Mouse (Mus musculus): ENCODE results near the gene Lpcat1. TPM values are rescaled to one million over a fixed set of nuclear protein-coding genes. Genes with fewer than 3 reads are reported as not detected.

The Lpcat1 gene
- polyA plus RNA-seq, 1 experiment from 2014 or later: 39.4 TPM

DNA sequence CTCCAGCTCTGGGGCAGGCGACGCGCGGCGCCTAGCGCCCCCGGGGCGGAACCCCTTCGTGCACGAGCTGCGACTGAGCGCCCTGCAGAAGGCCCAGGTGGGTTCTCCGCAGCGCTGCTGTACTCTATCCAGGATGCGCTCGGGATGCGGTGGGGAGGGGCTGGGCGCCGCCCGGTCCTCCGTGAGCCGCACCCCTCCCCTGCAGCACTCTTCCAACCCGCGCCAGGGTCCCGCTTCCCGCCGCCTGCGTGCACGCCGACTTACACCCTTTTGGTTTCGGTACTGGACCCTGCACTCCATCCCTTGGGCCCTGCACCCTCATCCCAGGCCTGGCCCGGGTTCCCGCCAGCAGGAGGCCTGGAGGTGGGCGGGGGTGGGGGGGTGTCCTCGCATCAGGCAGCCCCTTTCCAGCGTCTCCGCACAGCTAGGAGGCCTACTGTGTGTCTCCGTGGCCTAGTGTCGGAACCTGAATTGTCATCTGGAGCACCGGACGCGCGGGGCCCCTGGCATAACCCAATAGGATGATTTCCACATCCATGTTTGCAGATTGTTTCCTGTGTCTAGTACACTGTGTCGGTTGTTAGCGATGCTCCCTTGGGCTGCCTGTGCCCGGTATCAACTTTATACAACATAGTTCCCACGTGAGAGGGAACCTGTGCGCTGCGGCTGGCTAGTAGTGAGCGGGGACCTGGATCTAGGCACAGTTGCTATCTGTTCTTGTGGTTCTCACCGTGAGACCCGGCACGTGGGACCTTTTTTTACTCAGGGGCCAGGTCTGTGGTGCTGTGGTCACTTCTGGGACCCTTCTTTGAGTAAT, 632 bp downstream of the Lpcat1 start:
- peak overlapping the region; percentile 98 for H3K27ac ChIP-seq (replicated peaks; ENCODE audit: low read depth, low read length)
- DNase-seq (ENCODE audit: low spot score) (peak; percentile 16), ATAC-seq (ENCODE audit: low read depth) (peak; percentile 90)
- no peaks in the 10 kb centered on the region for H3K27me3 ChIP-seq (replicated peaks; ENCODE audit: control insufficient read depth, insufficient read depth, low read length)
- no peaks in the 10 kb centered on the region for H3K36me3 ChIP-seq (ENCODE audit: control insufficient read depth, insufficient read depth, low read length)
- WGBS: under 1% methylated on average over 31 of the region's 53 CpGs
- H3K4me2 ChIP-seq (ENCODE audit: low read depth, low read length): peak overlapping the region; percentile 91
- peak overlapping the region; percentile 93 for H3K9ac ChIP-seq (ENCODE audit: low read depth, low read length)
- no peaks in the 10 kb centered on the region for H3K9me3 ChIP-seq (ENCODE audit: control insufficient read depth, low read length)
- H3K4me1 ChIP-seq (ENCODE audit: control insufficient read depth, insufficient read depth, low read length): peaks cover 18% of the 10 kb centered on the region
- H3K4me3 ChIP-seq (ENCODE audit: low read depth, low read length): peak overlapping the region; percentile 94

DNA sequence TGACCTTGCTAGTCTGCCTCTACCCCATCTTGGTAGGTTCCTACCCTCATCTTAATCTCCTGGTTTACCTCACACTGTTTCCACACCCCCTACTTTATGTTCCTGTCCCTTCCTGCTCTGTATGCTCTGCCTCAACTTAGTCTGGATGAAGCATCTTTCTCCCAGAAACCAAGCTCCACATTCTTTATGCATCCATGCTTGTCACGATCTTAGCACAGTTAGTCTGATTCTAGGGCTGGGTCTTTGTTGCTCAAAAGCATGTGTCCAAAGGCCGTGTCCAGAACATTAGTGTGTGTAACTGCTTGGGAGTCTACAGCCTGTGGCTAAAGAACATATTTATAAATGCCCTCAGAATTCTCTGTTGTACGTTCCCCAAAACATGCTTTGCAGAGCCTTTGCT, 1.8 kb downstream of the Lpcat1 start:
- H3K27me3 ChIP-seq (replicated peaks; ENCODE audit: control insufficient read depth, insufficient read depth, low read length): no peaks in the 10 kb centered on the region
- peak overlapping the region; percentile 93 for H3K9ac ChIP-seq (ENCODE audit: low read depth, low read length)
- no peaks in the 10 kb centered on the region for H3K9me3 ChIP-seq (ENCODE audit: control insufficient read depth, low read length)
- WGBS: 59% methylated on average over 3 of the region's 3 CpGs
- H3K36me3 ChIP-seq (ENCODE audit: control insufficient read depth, insufficient read depth, low read length): no peaks in the 10 kb centered on the region
- ATAC-seq (ENCODE audit: low read depth) (no peak), DNase-seq (ENCODE audit: low spot score) (no peak)
- peak overlapping the region; percentile 94; the same call in 1 of the 2 replicates for H3K4me3 ChIP-seq (ENCODE audit: low read depth, low read length)
- H3K4me1 ChIP-seq (ENCODE audit: control insufficient read depth, insufficient read depth, low read length): peaks cover 18% of the 10 kb centered on the region
- H3K4me2 ChIP-seq (ENCODE audit: low read depth, low read length): peak overlapping the region; percentile 91
- H3K27ac ChIP-seq (replicated peaks; ENCODE audit: low read depth, low read length): no peak overlapping the region

DNA sequence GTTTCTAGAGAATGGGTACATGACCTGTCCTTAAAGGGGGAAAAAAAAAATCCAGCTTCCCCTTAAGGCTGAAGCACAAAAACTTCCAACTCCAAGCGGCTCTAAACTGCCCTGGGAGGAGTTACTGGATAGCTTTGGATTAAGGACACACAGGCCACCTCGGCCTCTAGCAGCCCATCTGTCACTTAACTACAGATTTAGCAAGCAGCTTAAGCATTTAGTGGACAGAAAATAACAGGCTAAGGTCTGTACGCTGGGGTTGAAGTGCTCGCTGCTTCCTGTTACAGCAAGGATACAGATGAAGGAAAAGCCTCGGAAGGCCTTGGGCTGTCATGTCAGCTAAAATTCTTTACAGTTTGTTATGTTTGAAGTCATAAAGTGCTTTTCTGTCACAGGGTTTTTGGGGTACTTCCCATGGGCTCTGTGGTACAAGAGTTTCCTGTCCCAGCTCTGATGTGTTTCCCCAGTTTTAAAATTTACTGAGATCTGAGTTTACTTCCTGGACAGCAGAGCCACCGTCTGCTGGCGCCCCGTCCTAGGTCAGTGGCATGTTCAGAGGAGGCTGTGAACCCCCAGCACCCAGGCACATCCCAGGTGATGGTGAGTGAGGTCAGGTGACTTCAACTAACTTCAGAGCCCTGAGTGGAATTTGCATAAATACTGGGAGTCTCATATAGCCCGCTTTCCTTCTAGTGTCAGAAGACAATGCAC, 2.4 kb downstream of the Lpcat1 start:
- no peaks in the 10 kb centered on the region for H3K9me3 ChIP-seq (ENCODE audit: control insufficient read depth, low read length)
- H3K4me1 ChIP-seq (ENCODE audit: control insufficient read depth, insufficient read depth, low read length): peaks cover 18% of the 10 kb centered on the region
- ATAC-seq (ENCODE audit: low read depth): no peak
- no peaks in the 10 kb centered on the region for H3K27me3 ChIP-seq (replicated peaks; ENCODE audit: control insufficient read depth, insufficient read depth, low read length)
- WGBS: 67% methylated on average over 9 of the region's 9 CpGs
- no peak overlapping the region for H3K4me3 ChIP-seq (ENCODE audit: low read depth, low read length)
- no peak overlapping the region for H3K27ac ChIP-seq (replicated peaks; ENCODE audit: low read depth, low read length)
- DNase-seq (ENCODE audit: low spot score): peak; percentile 18
- H3K4me2 ChIP-seq (ENCODE audit: low read depth, low read length): peak overlapping the region; percentile 91
- no peaks in the 10 kb centered on the region for H3K36me3 ChIP-seq (ENCODE audit: control insufficient read depth, insufficient read depth, low read length)
- peak overlapping the region; percentile 93; the same call in 1 of the 2 replicates for H3K9ac ChIP-seq (ENCODE audit: low read depth, low read length)

- H3K36me3 ChIP-seq (ENCODE audit: control insufficient read depth, insufficient read depth, low read length): no peaks in the 10 kb centered on the region
- ATAC-seq (ENCODE audit: low read depth): no peak
- 72% methylated on average over 3 of the region's 3 CpGs for WGBS
Observed at GRCm38 (mm10) chr13:73472481-73472880, 5.5 kb downstream of the Lpcat1 start.

DNA sequence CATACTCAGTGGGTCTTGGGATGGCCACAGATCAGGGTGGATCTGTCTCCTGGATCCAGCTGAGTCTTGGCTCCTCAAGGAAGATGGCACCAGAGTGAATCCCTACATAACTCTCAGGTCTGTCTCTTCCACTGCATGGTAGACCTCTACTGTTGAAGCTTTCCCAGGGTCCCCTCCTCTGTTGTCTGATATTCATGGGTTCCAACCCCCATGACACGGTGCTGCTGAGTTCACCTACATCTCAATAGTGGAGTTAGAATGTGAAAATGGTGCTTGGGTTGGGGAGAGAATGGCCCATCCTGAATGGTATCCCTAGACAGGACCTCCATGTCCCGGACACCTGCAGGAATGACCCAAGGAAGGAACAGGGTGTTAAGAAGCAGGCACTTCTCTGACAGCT, 6.7 kb downstream of the Lpcat1 start:
- DNase-seq (ENCODE audit: low spot score) (no peak), ATAC-seq (ENCODE audit: low read depth) (no peak)
- H3K27ac ChIP-seq (replicated peaks; ENCODE audit: low read depth, low read length): no peak overlapping the region
- H3K4me3 ChIP-seq (ENCODE audit: low read depth, low read length): no peak overlapping the region
- no peaks in the 10 kb centered on the region for H3K9me3 ChIP-seq (ENCODE audit: control insufficient read depth, low read length)
- no peak overlapping the region for H3K9ac ChIP-seq (ENCODE audit: low read depth, low read length)
- no peak overlapping the region for H3K4me2 ChIP-seq (ENCODE audit: low read depth, low read length)
- 90% methylated on average over 2 of the region's 2 CpGs for WGBS
- H3K27me3 ChIP-seq (replicated peaks; ENCODE audit: control insufficient read depth, insufficient read depth, low read length): no peaks in the 10 kb centered on the region
- H3K36me3 ChIP-seq (ENCODE audit: control insufficient read depth, insufficient read depth, low read length): no peaks in the 10 kb centered on the region
- peaks cover 11% of the 10 kb centered on the region for H3K4me1 ChIP-seq (ENCODE audit: control insufficient read depth, insufficient read depth, low read length)

More at GRCm38 (mm10) chr13:73472481-73472880, 5.5 kb downstream of the Lpcat1 start:
- Histone ChIP-seq H3K4me1 (ENCODE audit: control insufficient read depth, insufficient read depth, low read length) (peaks cover 18% of the 10 kb centered on the region), H3K4me3 (ENCODE audit: low read depth, low read length) (no peak overlapping the region), H3K4me2 (ENCODE audit: low read depth, low read length) (no peak overlapping the region), H3K9ac (ENCODE audit: low read depth, low read length) (no peak overlapping the region), H3K27me3 (replicated peaks; ENCODE audit: control insufficient read depth, insufficient read depth, low read length) (no peaks in the 10 kb centered on the region), H3K27ac (replicated peaks; ENCODE audit: low read depth, low read length) (no peak overlapping the region), H3K9me3 (ENCODE audit: control insufficient read depth, low read length) (no peaks in the 10 kb centered on the region)
- no peak for DNase-seq (ENCODE audit: low spot score)

GRCm38 (mm10) chr13:73474163-73474562, 7.2 kb downstream of the Lpcat1 start:
- Histone ChIP-seq H3K4me3 (ENCODE audit: low read depth, low read length) (no peak overlapping the region), H3K9ac (ENCODE audit: low read depth, low read length) (no peak overlapping the region), H3K27me3 (replicated peaks; ENCODE audit: control insufficient read depth, insufficient read depth, low read length) (no peaks in the 10 kb centered on the region), H3K4me2 (ENCODE audit: low read depth, low read length) (no peak overlapping the region), H3K27ac (replicated peaks; ENCODE audit: low read depth, low read length) (no peak overlapping the region), H3K4me1 (ENCODE audit: control insufficient read depth, insufficient read depth, low read length) (peaks cover 7% of the 10 kb centered on the region; the same call in 1 of the 2 replicates), H3K9me3 (ENCODE audit: control insufficient read depth, low read length) (no peaks in the 10 kb centered on the region), H3K36me3 (ENCODE audit: control insufficient read depth, insufficient read depth, low read length) (no peaks in the 10 kb centered on the region)
- WGBS: 85% methylated on average over 6 of the region's 6 CpGs
- no peak for DNase-seq (ENCODE audit: low spot score)
- no peak for ATAC-seq (ENCODE audit: low read depth)

DNA sequence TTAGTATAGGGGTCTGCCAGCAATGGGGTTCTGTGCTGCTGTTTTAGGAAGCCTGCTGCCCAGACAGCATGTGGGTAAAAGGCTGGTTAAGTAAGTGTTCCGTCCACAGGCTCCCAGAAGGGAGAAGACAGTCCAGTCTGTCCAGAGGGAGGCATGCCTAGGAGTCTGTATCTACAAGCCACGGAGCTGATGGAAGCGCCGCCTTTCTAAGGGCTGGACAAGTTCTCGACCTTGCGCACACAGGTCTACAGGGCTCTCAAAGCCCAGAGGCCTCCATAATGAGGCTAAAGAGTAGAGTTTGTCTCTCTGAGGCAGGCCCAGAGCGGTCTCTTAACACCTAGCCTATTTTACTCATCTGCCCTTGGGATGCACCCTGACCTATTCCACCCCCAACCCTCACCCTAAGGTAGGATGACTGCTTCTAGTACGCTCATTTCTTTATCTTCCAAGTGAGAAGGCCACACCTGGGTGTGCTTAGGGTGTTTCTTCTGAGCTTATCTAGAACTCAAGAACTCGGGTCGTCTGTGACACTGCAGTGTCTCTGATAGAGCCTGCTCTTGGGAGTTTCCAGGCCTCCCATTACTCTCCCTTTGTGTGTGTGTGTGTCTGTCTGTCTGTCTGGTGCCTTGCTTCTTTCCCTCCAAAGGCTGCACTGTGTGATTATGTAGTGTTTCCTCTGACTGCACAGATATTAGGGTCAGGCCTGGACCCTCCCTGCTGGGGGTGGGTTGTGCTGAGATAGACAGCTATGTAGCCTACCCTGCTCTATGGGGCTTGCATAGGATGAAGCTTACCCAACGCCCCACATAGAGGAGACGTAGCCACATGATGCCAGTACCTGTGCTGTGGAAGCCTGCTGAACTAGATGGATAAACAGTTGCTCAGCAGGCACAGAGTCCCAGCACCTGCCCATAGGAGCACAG, 8.3 kb downstream of the Lpcat1 start:
- 89% methylated on average over 12 of the region's 12 CpGs for WGBS
- ATAC-seq (ENCODE audit: low read depth) (no peak), DNase-seq (ENCODE audit: low spot score) (no peak)
- Histone ChIP-seq H3K9ac (ENCODE audit: low read depth, low read length) (no peak overlapping the region), H3K4me2 (ENCODE audit: low read depth, low read length) (no peak overlapping the region), H3K27ac (replicated peaks; ENCODE audit: low read depth, low read length) (no peak overlapping the region), H3K4me3 (ENCODE audit: low read depth, low read length) (no peak overlapping the region), H3K36me3 (ENCODE audit: control insufficient read depth, insufficient read depth, low read length) (no peaks in the 10 kb centered on the region), H3K4me1 (ENCODE audit: control insufficient read depth, insufficient read depth, low read length) (peaks cover 5% of the 10 kb centered on the region; the same call in 1 of the 2 replicates), H3K9me3 (ENCODE audit: control insufficient read depth, low read length) (no peaks in the 10 kb centered on the region), H3K27me3 (replicated peaks; ENCODE audit: control insufficient read depth, insufficient read depth, low read length) (no peaks in the 10 kb centered on the region)

GRCm38 (mm10) chr13:73476259-73476658, 9.3 kb downstream of the Lpcat1 start:
- no peak overlapping the region for H3K9ac ChIP-seq (ENCODE audit: low read depth, low read length)
- H3K27me3 ChIP-seq (replicated peaks; ENCODE audit: control insufficient read depth, insufficient read depth, low read length): no peaks in the 10 kb centered on the region
- WGBS: 87% methylated on average over 5 of the region's 5 CpGs
- ATAC-seq (ENCODE audit: low read depth) (no peak), DNase-seq (ENCODE audit: low spot score) (no peak)
- no peaks in the 10 kb centered on the region for H3K9me3 ChIP-seq (ENCODE audit: control insufficient read depth, low read length)
- peaks cover 5% of the 10 kb centered on the region; the same call in 1 of the 2 replicates for H3K4me1 ChIP-seq (ENCODE audit: control insufficient read depth, insufficient read depth, low read length)
- no peak overlapping the region for H3K4me2 ChIP-seq (ENCODE audit: low read depth, low read length)
- H3K4me3 ChIP-seq (ENCODE audit: low read depth, low read length): no peak overlapping the region
- H3K36me3 ChIP-seq (ENCODE audit: control insufficient read depth, insufficient read depth, low read length): no peaks in the 10 kb centered on the region
- H3K27ac ChIP-seq (replicated peaks; ENCODE audit: low read depth, low read length): no peak overlapping the region
